Mouse (Mus musculus): ENCODE measurements at regions not wholly inside any gene's neighbourhood (a gene's known extent, or its start where the extent isn't known, plus 50 kb on each side); places are given as distances from the start of the nearest gene placed in this dataset.

GRCm38 (mm10) chr9:13933404-13933803 is 105.9 kb downstream of the Fam76b start:
- Histone ChIP-seq H3K4me2 (no peak overlapping the region), H3K4me3 (no peak overlapping the region), H3K9me3 (peaks cover 6% of the 10 kb centered on the region; the same call in 1 of the 2 replicates), H3K27me3 (no peaks in the 10 kb centered on the region), H3K36me3 (no peaks in the 10 kb centered on the region), H3K9ac (no peak overlapping the region), H3K4me1 (peaks cover 10% of the 10 kb centered on the region), H3K27ac (no peak overlapping the region)
- WGBS = 69% methylated on average over 6 of the region's 6 CpGs
- ATAC-seq (ENCODE audit: insufficient number of reproducible peaks, insufficient read depth, low FRiP score, low TSS enrichment, low read depth) = no peak

GRCm38 (mm10) chr9:13937301-13937700 is 109.8 kb downstream of the Fam76b start:
- no peaks in the 10 kb centered on the region for H3K27me3 ChIP-seq
- no peak for ATAC-seq (ENCODE audit: insufficient number of reproducible peaks, insufficient read depth, low FRiP score, low TSS enrichment, low read depth)
- WGBS = 82% methylated on average over 2 of the region's 2 CpGs

GRCm38 (mm10) chr9:13946519-13946918 is 119.0 kb downstream of the Fam76b start:
- H3K4me1 ChIP-seq = no peaks in the 10 kb centered on the region
- no peaks in the 10 kb centered on the region for H3K27me3 ChIP-seq
- no peak overlapping the region for H3K27ac ChIP-seq
- no peak overlapping the region for H3K4me3 ChIP-seq
- H3K9ac ChIP-seq = no peak overlapping the region
- ATAC-seq (ENCODE audit: insufficient number of reproducible peaks, insufficient read depth, low FRiP score, low TSS enrichment, low read depth) = no peak
- H3K9me3 ChIP-seq = no peaks in the 10 kb centered on the region
- no peak overlapping the region for H3K4me2 ChIP-seq
- 67% methylated on average over 3 of the region's 3 CpGs for WGBS
- no peaks in the 10 kb centered on the region for H3K36me3 ChIP-seq

More at GRCm38 (mm10) chr9:13937301-13937700, 109.8 kb downstream of the Fam76b start:
- no peak overlapping the region for H3K27ac ChIP-seq
- H3K9ac ChIP-seq = no peak overlapping the region
- no peaks in the 10 kb centered on the region for H3K36me3 ChIP-seq
- H3K4me1 ChIP-seq = peaks cover 4% of the 10 kb centered on the region
- no peak overlapping the region for H3K4me3 ChIP-seq
- H3K4me2 ChIP-seq = no peak overlapping the region
- H3K9me3 ChIP-seq = no peaks in the 10 kb centered on the region

GRCm38 (mm10) chr9:13952157-13952556 is 124.6 kb downstream of the Fam76b start:
- Histone ChIP-seq H3K27me3 (no peaks in the 10 kb centered on the region), H3K4me1 (no peaks in the 10 kb centered on the region; the same call in 1 of the 2 replicates), H3K4me3 (no peak overlapping the region), H3K9me3 (no peaks in the 10 kb centered on the region), H3K9ac (no peak overlapping the region), H3K4me2 (no peak overlapping the region), H3K27ac (no peak overlapping the region), H3K36me3 (no peaks in the 10 kb centered on the region)
- no peak for ATAC-seq (ENCODE audit: insufficient number of reproducible peaks, insufficient read depth, low FRiP score, low TSS enrichment, low read depth)

- Histone ChIP-seq H3K4me1 (no peaks in the 10 kb centered on the region), H3K27ac (no peak overlapping the region), H3K27me3 (no peaks in the 10 kb centered on the region), H3K9ac (no peak overlapping the region), H3K4me2 (no peak overlapping the region), H3K4me3 (no peak overlapping the region), H3K9me3 (no peaks in the 10 kb centered on the region), H3K36me3 (no peaks in the 10 kb centered on the region)
- ATAC-seq (ENCODE audit: insufficient number of reproducible peaks, insufficient read depth, low FRiP score, low TSS enrichment, low read depth) = no peak
- WGBS = 66% methylated on average over 7 of the region's 7 CpGs
These were observed 135.7 kb downstream of the Fam76b start for GRCm38 (mm10) chr9:13963140-13963763.

- Histone ChIP-seq H3K4me2 (no peak overlapping the region), H3K36me3 (no peaks in the 10 kb centered on the region), H3K27ac (no peak overlapping the region), H3K9me3 (no peaks in the 10 kb centered on the region), H3K4me1 (peaks cover 2% of the 10 kb centered on the region; the same call in 1 of the 2 replicates), H3K9ac (no peak overlapping the region), H3K27me3 (no peaks in the 10 kb centered on the region), H3K4me3 (no peak overlapping the region)
- no peak for ATAC-seq (ENCODE audit: insufficient number of reproducible peaks, insufficient read depth, low FRiP score, low TSS enrichment, low read depth)
- 70% methylated on average over 3 of the region's 3 CpGs for WGBS
These were observed 136.3 kb downstream of the Fam76b start for GRCm38 (mm10) chr9:13963796-13964195.

- Histone ChIP-seq H3K9me3 (no peaks in the 10 kb centered on the region), H3K4me3 (no peak overlapping the region), H3K27ac (no peak overlapping the region), H3K4me2 (no peak overlapping the region), H3K36me3 (no peaks in the 10 kb centered on the region), H3K4me1 (peaks cover 6% of the 10 kb centered on the region), H3K9ac (no peak overlapping the region), H3K27me3 (no peaks in the 10 kb centered on the region)
- WGBS = 83% methylated on average over 4 of the region's 4 CpGs
- ATAC-seq (ENCODE audit: insufficient number of reproducible peaks, insufficient read depth, low FRiP score, low TSS enrichment, low read depth) = no peak
These were observed 136.7 kb downstream of the Fam76b start for GRCm38 (mm10) chr9:13964256-13964655.

GRCm38 (mm10) chr9:13966212-13966611 is 138.7 kb downstream of the Fam76b start:
- WGBS = 81% methylated on average over 1 of the region's 1 CpGs
- Histone ChIP-seq H3K4me1 (peaks cover 13% of the 10 kb centered on the region), H3K9ac (no peak overlapping the region), H3K4me3 (no peak overlapping the region), H3K9me3 (no peaks in the 10 kb centered on the region), H3K27me3 (no peaks in the 10 kb centered on the region), H3K36me3 (no peaks in the 10 kb centered on the region), H3K4me2 (no peak overlapping the region), H3K27ac (no peak overlapping the region)
- ATAC-seq (ENCODE audit: insufficient number of reproducible peaks, insufficient read depth, low FRiP score, low TSS enrichment, low read depth) = no peak

GRCm38 (mm10) chr9:13969262-13969661 is 141.7 kb downstream of the Fam76b start:
- ATAC-seq (ENCODE audit: insufficient number of reproducible peaks, insufficient read depth, low FRiP score, low TSS enrichment, low read depth) = no peak
- Histone ChIP-seq H3K4me3 (no peak overlapping the region), H3K36me3 (no peaks in the 10 kb centered on the region), H3K9me3 (no peaks in the 10 kb centered on the region), H3K4me1 (peaks cover 21% of the 10 kb centered on the region), H3K27ac (peak overlapping the region; percentile 73), H3K27me3 (no peaks in the 10 kb centered on the region), H3K4me2 (no peak overlapping the region), H3K9ac (no peak overlapping the region)
- 34% methylated on average over 1 of the region's 1 CpGs for WGBS

- no peaks in the 10 kb centered on the region for H3K9me3 ChIP-seq
- no peaks in the 10 kb centered on the region for H3K36me3 ChIP-seq
- H3K4me1 ChIP-seq = peaks cover 21% of the 10 kb centered on the region
- ATAC-seq (ENCODE audit: insufficient number of reproducible peaks, insufficient read depth, low FRiP score, low TSS enrichment, low read depth) = no peak
- no peak overlapping the region for H3K27ac ChIP-seq
- no peak overlapping the region for H3K4me3 ChIP-seq
- H3K9ac ChIP-seq = no peak overlapping the region
- H3K27me3 ChIP-seq = no peaks in the 10 kb centered on the region
- H3K4me2 ChIP-seq = no peak overlapping the region
- WGBS = 49% methylated on average over 4 of the region's 4 CpGs
These were observed 146.1 kb downstream of the Fam76b start for GRCm38 (mm10) chr9:13973600-13973999.

GRCm38 (mm10) chr9:13974870-13975269 is 147.4 kb downstream of the Fam76b start:
- Histone ChIP-seq H3K4me2 (no peak overlapping the region), H3K27me3 (no peaks in the 10 kb centered on the region), H3K9me3 (no peaks in the 10 kb centered on the region), H3K36me3 (no peaks in the 10 kb centered on the region), H3K9ac (no peak overlapping the region), H3K4me1 (peaks cover 8% of the 10 kb centered on the region; the same call in 1 of the 2 replicates), H3K27ac (no peak overlapping the region), H3K4me3 (no peak overlapping the region)
- WGBS = 59% methylated on average over 1 of the region's 1 CpGs
- no peak for ATAC-seq (ENCODE audit: insufficient number of reproducible peaks, insufficient read depth, low FRiP score, low TSS enrichment, low read depth)

- H3K4me2 ChIP-seq = no peak overlapping the region
- no peak overlapping the region for H3K4me3 ChIP-seq
- no peak overlapping the region for H3K27ac ChIP-seq
- peaks cover 5% of the 10 kb centered on the region; the same call in 1 of the 2 replicates for H3K4me1 ChIP-seq
- 38% methylated on average over 6 of the region's 6 CpGs for WGBS
- no peak for ATAC-seq (ENCODE audit: insufficient number of reproducible peaks, insufficient read depth, low FRiP score, low TSS enrichment, low read depth)
- no peak overlapping the region for H3K9ac ChIP-seq
- no peaks in the 10 kb centered on the region for H3K36me3 ChIP-seq
- H3K9me3 ChIP-seq = no peaks in the 10 kb centered on the region
- no peaks in the 10 kb centered on the region for H3K27me3 ChIP-seq
These were observed 151.3 kb downstream of the Fam76b start for GRCm38 (mm10) chr9:13978842-13979241.
